ENCODE assay signal across 16 mouse cellular contexts in the genomic region with DNA sequence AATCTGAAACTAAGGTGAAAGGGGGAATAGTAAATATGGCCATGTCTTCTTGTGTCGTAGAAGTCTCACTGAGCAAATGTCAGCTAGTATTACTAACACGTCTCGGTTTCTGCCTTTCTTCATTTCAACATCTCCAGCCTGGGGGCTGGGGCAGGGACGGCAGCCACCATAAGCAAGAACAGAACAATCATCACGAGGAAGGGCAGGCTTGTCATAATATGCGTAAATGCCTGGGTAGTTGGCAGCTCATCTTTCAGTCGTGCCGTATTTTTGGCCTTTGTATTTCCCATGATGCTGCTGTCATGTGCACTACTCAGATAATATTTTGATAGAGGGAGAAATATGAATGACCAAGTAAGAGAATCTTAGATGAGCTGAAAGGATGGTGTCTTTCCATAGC.
"Had no signal": no experiment of that assay in that cellular context is flagged by ENCODE, and none has a peak within 500 bp of the region (broad histone marks: within the 10 kb centered on the region; RNA-seq: fewer than 3 reads in every experiment).

No protein-coding gene starts in this region.

- H3K4me2 ChIP-seq: liver, embryonic 13.5 days; midbrain, embryonic 11.5 days; stomach, embryonic 15.5 days had no signal

- H3K36me3 ChIP-seq: liver, embryonic 13.5 days; stomach, embryonic 15.5 days had no signal

- DNase-seq: kidney, postnatal 36 days; layer of hippocampus, postnatal 36 days; liver, embryonic 13.5 days; lung, adult 2 months; lung, postnatal 14 days; lung, postnatal 4 days; midbrain, embryonic 14.5 days; right cerebral cortex, postnatal 25 days; spleen, adult 18-20 months; thymus, adult 2 months; thymus, postnatal 14 days; thymus, postnatal 4 days had no signal

- H3K27ac ChIP-seq: kidney, postnatal 0 days; left cerebral cortex, adult 2 months; liver, embryonic 13.5 days; stomach, embryonic 15.5 days had no signal

- H3K9me3 ChIP-seq: liver, embryonic 13.5 days; stomach, embryonic 15.5 days had no signal

- H3K4me1 ChIP-seq: liver, embryonic 13.5 days; stomach, embryonic 15.5 days had no signal

- H3K9ac ChIP-seq: liver, embryonic 13.5 days; stomach, embryonic 15.5 days had no signal

- H3K27me3 ChIP-seq: liver, embryonic 13.5 days; stomach, embryonic 15.5 days had no signal

- H3K4me3 ChIP-seq: left cerebral cortex, adult 2 months; liver, embryonic 13.5 days; stomach, embryonic 15.5 days had no signal
